Mouse (Mus musculus) hindbrain, embryonic 12.5 days (tissue): ENCODE data around the gene Aatk. TPM values are rescaled to one million over a fixed set of nuclear protein-coding genes. Genes with fewer than 3 reads are reported as not detected.

Experiments used
- ATAC-seq: fragments of 200-750 bp; cut with Nextera tagmentation; 2 replicates; pipeline ENCODE4 v1.8.0; 2017; ENCODE audit warnings: moderate TSS enrichment; ENCODE audit not compliant: low FRiP score
- H3K27ac ChIP-seq: fragments of 300-500 bp; sonication (generic); 2 replicates; pipeline ENCODE4 v1.5.1; 2016; ENCODE audit warnings: mild to moderate bottlenecking
- H3K27me3 ChIP-seq: fragments of 300-500 bp; sonication (generic); 2 replicates; pipeline ENCODE4 v1.6.1; 2016; ENCODE audit warnings: mild to moderate bottlenecking
- H3K36me3 ChIP-seq: fragments of 300-500 bp; sonication (generic); 2 replicates; pipeline ENCODE4 v1.6.1; 2016; ENCODE audit warnings: mild to moderate bottlenecking
- H3K4me1 ChIP-seq: fragments of 300-500 bp; sonication (generic); 2 replicates; pipeline ENCODE4 v1.6.1; 2016
- H3K4me2 ChIP-seq: fragments of 300-500 bp; sonication (generic); replicated peaks from 2 replicates; pipeline ENCODE4 v1.6.1; 2016; ENCODE audit warnings: mild to moderate bottlenecking
- H3K4me3 ChIP-seq: fragments of 300-500 bp; sonication (generic); 2 replicates; pipeline ENCODE4 v1.5.1; 2016; ENCODE audit warnings: mild to moderate bottlenecking
- H3K9ac ChIP-seq: fragments of 300-500 bp; sonication (generic); 2 replicates; pipeline ENCODE4 v1.6.1; 2016; ENCODE audit warnings: mild to moderate bottlenecking, moderate library complexity
- H3K9me3 ChIP-seq: fragments of 300-500 bp; sonication (generic); replicated peaks from 2 replicates; pipeline ENCODE4 v1.6.1; 2016; ENCODE audit warnings: mild to moderate bottlenecking
- WGBS: fragments of 180-500 bp; shearing (Covaris S2); methylation state at CpG from one replicate; pipeline ENCODE4 v1.1.7; 2016; 5-methylcytosine and 5-hydroxymethylcytosine counted together
- polyA plus RNA-seq: library from polyadenylated mRNA; unstranded; fragments of >200 nt; fragmentation: Nextera tagmentation; extraction: Ambion mirVana; gene quantifications from 2 replicates; pipeline ENCODE4 v1.2.1, GENCODE M21; 2016

The Aatk gene
- polyA plus RNA-seq, 1 experiment from 2014 or later = 13.5 TPM

GRCm38 (mm10) chr11:120032052-120032451 lies 14.9 kb downstream of the Aatk start:
- no peaks in the 10 kb centered on the region for H3K4me1 ChIP-seq
- H3K36me3 ChIP-seq = no peaks in the 10 kb centered on the region
- H3K4me2 ChIP-seq = no peak overlapping the region
- no peaks in the 10 kb centered on the region for H3K9me3 ChIP-seq
- 65% methylated on average over 8 of the region's 8 CpGs for WGBS
- no peaks in the 10 kb centered on the region for H3K27me3 ChIP-seq
- no peak for ATAC-seq
- no peak overlapping the region for H3K9ac ChIP-seq
- no peak overlapping the region for H3K27ac ChIP-seq
- H3K4me3 ChIP-seq = no peak overlapping the region

GRCm38 (mm10) chr11:120030145-120030901 lies 16.6 kb downstream of the Aatk start:
- ATAC-seq = peak; percentile 63
- 33% methylated on average over 10 of the region's 10 CpGs for WGBS

DNA sequence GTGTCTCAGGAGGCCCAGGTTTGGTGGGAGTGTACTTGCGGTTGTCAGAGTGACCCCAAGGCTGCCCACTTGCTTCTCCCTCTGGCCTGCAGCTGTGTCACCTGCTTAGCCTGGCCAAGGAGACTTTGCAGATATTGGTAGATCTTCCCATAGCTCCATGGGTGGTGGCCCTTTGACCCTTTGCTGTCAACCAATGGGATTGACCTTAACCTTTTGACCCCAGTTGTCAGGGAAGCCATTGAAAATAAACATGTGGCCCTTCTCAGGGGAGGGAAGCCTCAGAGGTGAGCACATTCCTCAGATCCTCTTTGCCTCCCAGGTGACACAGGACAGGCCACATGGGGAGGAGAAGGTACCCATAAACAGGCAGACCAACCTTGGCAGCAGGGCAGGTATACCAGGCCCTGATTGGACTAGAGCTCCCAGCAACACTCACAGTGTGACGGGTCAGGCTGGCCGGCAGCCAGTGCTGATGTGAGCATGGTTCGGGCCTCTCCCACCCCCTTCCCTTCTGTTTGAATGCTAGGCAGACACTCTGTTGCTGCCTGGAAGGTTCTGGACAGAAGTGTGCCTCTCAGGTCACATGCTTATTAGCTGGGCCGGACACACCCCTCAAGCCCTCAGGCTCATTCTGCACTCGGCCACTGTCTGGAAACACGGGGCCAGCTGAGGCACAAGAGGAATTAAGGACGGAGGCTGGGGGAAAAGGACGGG lies 17.4 kb downstream of the Aatk start:
- 0 out of 2 replicates have a peak, but pooled peaks have one; percentile 21 for ATAC-seq
- Histone ChIP-seq H3K9ac (no peak overlapping the region), H3K9me3 (no peaks in the 10 kb centered on the region), H3K27me3 (no peaks in the 10 kb centered on the region), H3K27ac (no peak overlapping the region), H3K4me3 (no peak overlapping the region), H3K36me3 (no peaks in the 10 kb centered on the region), H3K4me2 (no peak overlapping the region), H3K4me1 (no peaks in the 10 kb centered on the region)
- 40% methylated on average over 9 of the region's 9 CpGs for WGBS

More at GRCm38 (mm10) chr11:120030145-120030901, 16.6 kb downstream of the Aatk start:
- Histone ChIP-seq H3K27me3 (no peaks in the 10 kb centered on the region), H3K4me1 (no peaks in the 10 kb centered on the region), H3K9ac (no peak overlapping the region), H3K4me3 (no peak overlapping the region), H3K27ac (no peak overlapping the region), H3K4me2 (no peak overlapping the region), H3K9me3 (no peaks in the 10 kb centered on the region), H3K36me3 (no peaks in the 10 kb centered on the region)

DNA sequence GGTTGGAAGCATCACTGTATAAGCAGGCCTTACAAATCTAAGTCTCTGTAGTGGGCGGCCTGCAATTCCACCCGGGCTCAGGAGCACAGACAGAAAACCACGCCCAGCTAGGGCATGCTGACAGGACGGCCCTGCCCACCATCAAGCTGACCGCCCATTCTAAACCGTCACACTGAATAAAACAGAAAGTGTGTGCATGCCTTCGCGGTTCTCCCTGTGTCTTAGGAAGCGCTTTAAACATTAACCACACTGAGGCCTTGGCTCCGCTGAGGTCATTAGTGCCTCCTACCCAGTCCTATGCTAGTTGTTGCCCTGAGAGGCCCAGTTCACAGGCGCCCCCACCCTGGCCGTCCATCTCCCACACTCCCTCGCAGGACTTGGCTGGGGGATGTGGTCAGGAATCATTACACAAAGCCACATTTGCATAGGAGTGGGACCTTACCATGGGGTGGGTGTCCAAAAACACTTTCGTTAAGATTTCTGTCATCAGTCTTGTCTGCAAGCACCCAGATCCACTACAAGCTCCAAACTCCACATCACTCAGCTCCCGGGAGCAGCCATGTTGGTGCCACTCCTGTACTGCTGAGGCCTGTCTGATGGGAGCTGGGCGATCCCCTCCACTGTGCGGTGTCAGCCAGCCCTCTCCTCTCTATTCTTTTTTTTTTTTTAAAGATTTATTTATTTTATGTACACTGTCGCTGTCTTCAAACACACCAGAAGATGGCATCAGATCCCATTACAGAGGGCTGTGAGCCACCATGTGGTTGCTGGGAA lies 18.5 kb downstream of the Aatk start:
- no peak for ATAC-seq
- WGBS = 59% methylated on average over 18 of the region's 18 CpGs

GRCm38 (mm10) chr11:120026941-120027340 lies 20.0 kb downstream of the Aatk start:
- Histone ChIP-seq H3K4me1 (peaks cover 14% of the 10 kb centered on the region), H3K4me3 (no peak overlapping the region), H3K36me3 (no peaks in the 10 kb centered on the region), H3K4me2 (no peak overlapping the region), H3K27ac (no peak overlapping the region), H3K9ac (no peak overlapping the region), H3K9me3 (no peaks in the 10 kb centered on the region), H3K27me3 (no peaks in the 10 kb centered on the region)
- 83% methylated on average over 3 of the region's 3 CpGs for WGBS
- no peak for ATAC-seq

More for the DNA sequence above, 18.5 kb downstream of the Aatk start:
- no peaks in the 10 kb centered on the region for H3K36me3 ChIP-seq
- H3K27me3 ChIP-seq = no peaks in the 10 kb centered on the region
- H3K27ac ChIP-seq = no peak overlapping the region
- H3K4me3 ChIP-seq = no peak overlapping the region
- H3K9ac ChIP-seq = no peak overlapping the region; the same call in 1 of the 2 replicates
- no peaks in the 10 kb centered on the region for H3K9me3 ChIP-seq
- no peak overlapping the region for H3K4me2 ChIP-seq
- no peaks in the 10 kb centered on the region for H3K4me1 ChIP-seq

DNA sequence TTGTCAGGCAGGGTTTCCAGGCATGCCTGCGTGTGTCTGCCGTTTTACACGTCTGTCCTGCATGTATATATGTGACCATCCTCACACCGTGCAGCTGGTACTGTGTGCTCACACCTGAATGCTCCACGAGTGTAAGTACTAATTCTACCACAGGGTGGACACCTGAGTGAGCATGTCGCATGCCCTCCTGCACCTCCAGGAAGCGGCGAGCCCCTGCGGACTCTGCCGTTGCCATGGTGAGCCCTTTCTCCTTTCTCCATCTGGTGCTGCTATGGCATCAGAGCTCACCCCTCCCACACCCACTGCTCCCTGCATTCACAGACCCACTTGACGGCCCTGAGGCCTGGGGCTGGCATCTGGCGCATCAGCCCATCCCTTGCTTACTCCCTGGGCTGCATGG lies 24.1 kb downstream of the Aatk start:
- H3K27me3 ChIP-seq = no peaks in the 10 kb centered on the region
- WGBS = 50% methylated on average over 12 of the region's 12 CpGs
- peak; percentile 53 for ATAC-seq
- peaks cover 29% of the 10 kb centered on the region for H3K4me1 ChIP-seq
- no peaks in the 10 kb centered on the region for H3K9me3 ChIP-seq
- no peak overlapping the region for H3K4me3 ChIP-seq
- no peak overlapping the region for H3K4me2 ChIP-seq
- H3K27ac ChIP-seq = peak overlapping the region; percentile 50; the same call in 1 of the 2 replicates
- H3K36me3 ChIP-seq = no peaks in the 10 kb centered on the region
- H3K9ac ChIP-seq = no peak overlapping the region

DNA sequence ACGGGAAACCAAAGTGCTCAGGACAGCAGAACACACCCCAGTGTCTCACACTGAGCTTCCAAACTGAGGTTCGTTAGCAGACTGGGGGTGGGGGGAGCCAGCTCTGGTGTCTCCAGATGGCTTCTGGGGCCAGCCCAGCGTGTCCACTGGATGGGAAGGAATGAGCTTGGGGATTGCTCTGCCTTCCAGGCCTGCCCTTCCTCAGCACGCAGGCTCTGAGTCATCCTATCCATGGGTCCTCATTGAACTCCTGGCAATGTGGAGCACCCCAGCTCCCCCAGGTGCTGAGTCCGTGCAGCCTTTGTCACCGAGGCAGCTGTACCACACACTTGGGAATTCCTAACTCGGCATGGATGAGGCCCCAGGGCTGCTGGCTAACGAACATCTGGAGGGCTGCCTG lies 24.8 kb downstream of the Aatk start:
- ATAC-seq = no peak

DNA sequence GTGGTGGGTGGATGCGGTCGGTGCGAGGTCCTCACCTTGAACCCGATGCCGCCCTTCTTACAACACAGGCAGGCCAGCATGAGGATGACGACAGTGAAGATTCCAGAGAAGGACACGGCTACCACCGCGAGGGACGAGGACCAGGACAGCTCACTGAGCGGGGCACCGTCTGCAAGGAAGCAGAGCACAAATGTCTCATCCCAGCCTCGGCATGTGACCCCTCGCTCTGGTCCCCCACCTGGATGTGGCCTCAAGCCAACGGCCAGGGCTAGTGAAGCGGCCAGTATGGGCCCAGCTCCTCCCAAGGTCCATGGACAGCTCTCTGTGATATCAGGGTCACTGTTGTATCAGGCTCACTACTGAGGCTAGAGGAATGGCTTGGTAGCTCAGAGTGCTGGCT lies 25.6 kb downstream of the Aatk start:
- no peak overlapping the region for H3K4me2 ChIP-seq
- peaks cover 29% of the 10 kb centered on the region for H3K4me1 ChIP-seq
- no peak overlapping the region for H3K9ac ChIP-seq
- WGBS = 89% methylated on average over 16 of the region's 16 CpGs
- no peaks in the 10 kb centered on the region; the same call in 1 of the 2 replicates for H3K27me3 ChIP-seq
- H3K9me3 ChIP-seq = no peaks in the 10 kb centered on the region
- no peaks in the 10 kb centered on the region for H3K36me3 ChIP-seq
- H3K4me3 ChIP-seq = no peak overlapping the region
- no peak overlapping the region for H3K27ac ChIP-seq
- no peak for ATAC-seq

More for the DNA sequence above, 24.8 kb downstream of the Aatk start:
- no peak overlapping the region for H3K4me3 ChIP-seq
- H3K4me1 ChIP-seq = peaks cover 29% of the 10 kb centered on the region
- H3K9ac ChIP-seq = no peak overlapping the region
- H3K9me3 ChIP-seq = no peaks in the 10 kb centered on the region
- H3K36me3 ChIP-seq = no peaks in the 10 kb centered on the region
- WGBS = 40% methylated on average over 8 of the region's 8 CpGs
- no peaks in the 10 kb centered on the region; the same call in 1 of the 2 replicates for H3K27me3 ChIP-seq
- no peak overlapping the region for H3K27ac ChIP-seq
- H3K4me2 ChIP-seq = no peak overlapping the region

GRCm38 (mm10) chr11:120019542-120020440 lies 27.2 kb downstream of the Aatk start:
- Histone ChIP-seq H3K36me3 (no peaks in the 10 kb centered on the region), H3K4me1 (peaks cover 29% of the 10 kb centered on the region)
- WGBS = 47% methylated on average over 23 of the region's 23 CpGs

GRCm38 (mm10) chr11:120017011-120017410 lies 30.0 kb downstream of the Aatk start:
- Histone ChIP-seq H3K27ac (no peak overlapping the region), H3K27me3 (peaks cover 13% of the 10 kb centered on the region), H3K9me3 (no peaks in the 10 kb centered on the region), H3K36me3 (no peaks in the 10 kb centered on the region), H3K4me3 (no peak overlapping the region), H3K9ac (no peak overlapping the region), H3K4me2 (no peak overlapping the region), H3K4me1 (peaks cover 31% of the 10 kb centered on the region)
- ATAC-seq = no peak
- 80% methylated on average over 8 of the region's 8 CpGs for WGBS

More at GRCm38 (mm10) chr11:120019542-120020440, 27.2 kb downstream of the Aatk start:
- Histone ChIP-seq H3K27me3 (peaks cover 7% of the 10 kb centered on the region), H3K4me2 (no peak overlapping the region), H3K4me3 (no peak overlapping the region), H3K9me3 (no peaks in the 10 kb centered on the region), H3K9ac (peak overlapping the region; percentile 23; the same call in 1 of the 2 replicates), H3K27ac (no peak overlapping the region)
- ATAC-seq = no peak

DNA sequence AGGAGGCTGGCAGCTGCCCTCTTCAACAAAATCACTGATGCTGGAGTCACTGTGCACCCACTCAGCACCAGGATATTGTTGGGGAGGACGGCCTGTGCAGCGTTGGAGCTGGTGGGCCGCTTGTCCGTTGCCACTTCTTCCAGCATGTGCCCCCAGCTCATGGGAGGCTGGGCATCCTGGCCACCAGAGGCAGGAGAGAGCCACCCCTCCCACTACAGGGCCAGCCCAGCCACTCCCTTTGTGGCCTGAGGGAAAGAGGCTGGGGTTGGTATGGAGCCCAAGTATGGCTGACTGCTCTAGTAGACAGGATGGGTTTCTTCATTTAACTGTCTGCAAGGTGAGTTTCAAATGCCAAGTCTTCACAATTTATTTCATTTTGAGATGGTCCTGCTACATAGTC lies 32.2 kb downstream of the Aatk start:
- Histone ChIP-seq H3K4me1 (peaks cover 32% of the 10 kb centered on the region), H3K4me3 (no peak overlapping the region), H3K36me3 (peaks cover 3% of the 10 kb centered on the region; the same call in 1 of the 2 replicates), H3K9me3 (no peaks in the 10 kb centered on the region), H3K27me3 (peaks cover 26% of the 10 kb centered on the region), H3K27ac (no peak overlapping the region), H3K9ac (no peak overlapping the region), H3K4me2 (no peak overlapping the region)
- 92% methylated on average over 4 of the region's 4 CpGs for WGBS
- no peak for ATAC-seq
